29 mouse cellular contexts compared by ENCODE assay signal in genomic region chr8:56475138-56475537, GRCm38 (mm10).
DNase-seq lines count a peak whose midpoint lies in the region; ATAC-seq and TF ChIP-seq lines count a peak whose summit lies in the region.
"Had no signal": no experiment of that assay in that cellular context is flagged by ENCODE, and none has a peak within 500 bp of the region (broad histone marks: within the 10 kb centered on the region; RNA-seq: fewer than 3 reads in every experiment).

No protein-coding gene starts in this region.

- no peaks in the 10 kb centered on the region for H3K9me3 ChIP-seq in forebrain, postnatal 0 days (ENCODE audit: low read length)
- no peaks in the 10 kb centered on the region for H3K9me3 ChIP-seq in forebrain, embryonic 13.5 days (replicated peaks)
- H3K9me3 ChIP-seq in midbrain, postnatal 0 days (ENCODE audit: low read length), result no peaks in the 10 kb centered on the region
- H3K9me3 ChIP-seq: embryonic facial prominence, embryonic 15.5 days; heart, embryonic 10.5 days; heart, embryonic 15.5 days; limb, embryonic 13.5 days; liver, embryonic 12.5 days; neural tube, embryonic 12.5 days had no signal

- ATAC-seq in forebrain, postnatal 0 days, result peak; percentile 77
- no peak for ATAC-seq in forebrain, embryonic 13.5 days
- ATAC-seq in midbrain, postnatal 0 days (ENCODE audit: low FRiP score), result no peak
- ATAC-seq: forebrain, embryonic 14.5 days; intestine, embryonic 16.5 days; liver, embryonic 12.5 days; liver, postnatal 0 days; midbrain, embryonic 16.5 days; Patski had no signal

- no peak overlapping the region for H3K27ac ChIP-seq in forebrain, postnatal 0 days (ENCODE audit: low read depth, low read length)
- no peak overlapping the region for H3K27ac ChIP-seq in forebrain, embryonic 13.5 days
- no peak overlapping the region for H3K27ac ChIP-seq in midbrain, postnatal 0 days (ENCODE audit: low read depth, low read length)
- H3K27ac ChIP-seq: embryonic facial prominence, embryonic 15.5 days; heart, embryonic 10.5 days; heart, embryonic 15.5 days; limb, embryonic 13.5 days; liver, embryonic 12.5 days; neural tube, embryonic 12.5 days had no signal

- no peaks in the 10 kb centered on the region for H3K27me3 ChIP-seq in forebrain, postnatal 0 days (ENCODE audit: insufficient read depth, low read length)
- H3K27me3 ChIP-seq in forebrain, embryonic 13.5 days, result no peaks in the 10 kb centered on the region
- H3K27me3 ChIP-seq in midbrain, postnatal 0 days (ENCODE audit: insufficient read depth, low read length), result no peaks in the 10 kb centered on the region
- H3K27me3 ChIP-seq: embryonic facial prominence, embryonic 15.5 days; heart, embryonic 15.5 days; limb, embryonic 13.5 days; liver, embryonic 12.5 days; neural tube, embryonic 12.5 days had no signal

- intact Hi-C loops in left cerebral cortex, postnatal 14 days (cut with DNase I), result no loop called here

- H3K9ac ChIP-seq in forebrain, postnatal 0 days, result no peak overlapping the region
- no peak overlapping the region for H3K9ac ChIP-seq in forebrain, embryonic 13.5 days
- H3K9ac ChIP-seq in midbrain, postnatal 0 days (replicated peaks; ENCODE audit: low read length, poor library complexity, severe bottlenecking), result no peak overlapping the region
- H3K9ac ChIP-seq: embryonic facial prominence, embryonic 15.5 days; heart, embryonic 15.5 days; limb, embryonic 13.5 days; liver, embryonic 12.5 days; liver, postnatal 0 days; neural tube, embryonic 12.5 days had no signal

- WGBS in forebrain, postnatal 0 days, result 50% methylated on average over 2 of the region's 2 CpGs
- 59% methylated on average over 2 of the region's 2 CpGs for WGBS in forebrain, embryonic 13.5 days
- WGBS in midbrain, postnatal 0 days, result 74% methylated on average over 2 of the region's 2 CpGs

- H3K4me2 ChIP-seq in forebrain, postnatal 0 days (ENCODE audit: low read depth), result no peak overlapping the region
- no peak overlapping the region for H3K4me2 ChIP-seq in forebrain, embryonic 13.5 days
- H3K4me2 ChIP-seq in midbrain, postnatal 0 days (ENCODE audit: low read depth, low read length, poor library complexity, severe bottlenecking), result no peak overlapping the region
- H3K4me2 ChIP-seq: embryonic facial prominence, embryonic 15.5 days; heart, embryonic 15.5 days; limb, embryonic 13.5 days; liver, embryonic 12.5 days; midbrain, embryonic 11.5 days; neural tube, embryonic 12.5 days had no signal

- peak; percentile 56 for DNase-seq in forebrain, postnatal 0 days
- DNase-seq in left cerebral cortex, postnatal 14 days (ENCODE audit: low spot score in 2 of 2), result peak; percentile 4 to 5
- DNase-seq in left cerebral cortex, adult 11 months (ENCODE audit: low spot score), result no peak
- peak; percentile 53 to 71 for DNase-seq in layer of hippocampus, adult 8-10 months (ENCODE audit: low spot score in 2 of 2)
- DNase-seq in telencephalon, adult 2 months (ENCODE audit: low read depth, low spot score), result peak; percentile 58
- no peak for DNase-seq in midbrain, postnatal 0 days (ENCODE audit: low spot score)
- DNase-seq in ovary, adult 18-20 months (ENCODE audit: low spot score), result no peak
- DNase-seq: adrenal gland, postnatal 10 days; cerebellum, adult 18-20 months; cerebellum, postnatal 10 days; gastrocnemius, postnatal 25 days; heart, adult 11 months; kidney, adult 9 months; kidney, postnatal 10 days; liver, postnatal 0 days; lung, postnatal 36 days had no signal

- no peaks in the 10 kb centered on the region for H3K36me3 ChIP-seq in forebrain, postnatal 0 days (ENCODE audit: insufficient read depth)
- no peaks in the 10 kb centered on the region for H3K36me3 ChIP-seq in forebrain, embryonic 13.5 days (ENCODE audit: poor library complexity, severe bottlenecking)
- no peaks in the 10 kb centered on the region for H3K36me3 ChIP-seq in midbrain, postnatal 0 days (ENCODE audit: insufficient read depth, low read length)
- H3K36me3 ChIP-seq: embryonic facial prominence, embryonic 15.5 days; heart, embryonic 10.5 days; heart, embryonic 15.5 days; limb, embryonic 13.5 days; liver, embryonic 12.5 days; neural tube, embryonic 12.5 days had no signal

- H3K4me3 ChIP-seq in forebrain, postnatal 0 days (ENCODE audit: low read depth, low read length), result no peak overlapping the region
- no peak overlapping the region for H3K4me3 ChIP-seq in forebrain, embryonic 13.5 days
- no peak overlapping the region for H3K4me3 ChIP-seq in midbrain, postnatal 0 days (ENCODE audit: low read depth, low read length)
- H3K4me3 ChIP-seq: embryonic facial prominence, embryonic 15.5 days; heart, embryonic 10.5 days; heart, embryonic 15.5 days; limb, embryonic 13.5 days; liver, embryonic 12.5 days; myocyte; neural tube, embryonic 12.5 days had no signal

- H3K4me1 ChIP-seq in forebrain, postnatal 0 days (ENCODE audit: insufficient read depth), result no peaks in the 10 kb centered on the region
- H3K4me1 ChIP-seq in forebrain, embryonic 13.5 days, result no peaks in the 10 kb centered on the region
- H3K4me1 ChIP-seq in midbrain, postnatal 0 days (ENCODE audit: insufficient read depth, low read length), result no peaks in the 10 kb centered on the region
- H3K4me1 ChIP-seq: embryonic facial prominence, embryonic 15.5 days; heart, embryonic 10.5 days; heart, embryonic 15.5 days; limb, embryonic 13.5 days; liver, embryonic 12.5 days; neural tube, embryonic 12.5 days had no signal

- TF ChIP-seq CTCF in forebrain, postnatal 0 days (IDR thresholded peaks at IDR 0.05; ENCODE audit: low read depth), result no peak
- TF ChIP-seq CTCF in midbrain, postnatal 0 days (IDR thresholded peaks at IDR 0.05), result no peak

Comparison
In these comparisons a context has a peak if more than half of its experiments do, and no peak if none do; other contexts are left out.
1. DNase-seq: peak in forebrain, postnatal 0 days (single experiment), left cerebral cortex, postnatal 14 days (2 of 2), layer of hippocampus, adult 8-10 months (2 of 2) and telencephalon, adult 2 months (single experiment); none in left cerebral cortex, adult 11 months (single experiment), midbrain, postnatal 0 days (single experiment) and ovary, adult 18-20 months (single experiment).